Mouse (Mus musculus): ENCODE data around the gene Slc25a28.

Slc25a28 gene

GRCm38 (mm10) chr19:43675525-43676400 lies 1.1 kb upstream of the Slc25a28 start:
- no peak for DNase-seq

GRCm38 (mm10) chr19:43674316-43674689 lies 378 bp downstream of the Slc25a28 start:
- DNase-seq = no peak

GRCm38 (mm10) chr19:43673513-43674315 lies 967 bp downstream of the Slc25a28 start:
- DNase-seq = no peak

GRCm38 (mm10) chr19:43671054-43671453 lies 3.6 kb downstream of the Slc25a28 start:
- no peak for DNase-seq

- no peak for DNase-seq
Observed at GRCm38 (mm10) chr19:43669136-43669759, 5.4 kb downstream of the Slc25a28 start.

GRCm38 (mm10) chr19:43667430-43667809 lies 7.3 kb downstream of the Slc25a28 start:
- DNase-seq = no peak

GRCm38 (mm10) chr19:43666661-43667429 lies 7.8 kb downstream of the Slc25a28 start:
- DNase-seq = no peak

GRCm38 (mm10) chr19:43665441-43666048 lies 9.1 kb downstream of the Slc25a28 start:
- no peak for DNase-seq

GRCm38 (mm10) chr19:43663471-43663870 lies 11.2 kb downstream of the Slc25a28 start:
- DNase-seq = no peak

GRCm38 (mm10) chr19:43662176-43662967 lies 12.3 kb downstream of the Slc25a28 start:
- DNase-seq = no peak

GRCm38 (mm10) chr19:43660774-43661173 lies 13.9 kb downstream of the Slc25a28 start:
- no peak for DNase-seq

GRCm38 (mm10) chr19:43659632-43660031 lies 15.0 kb downstream of the Slc25a28 start:
- no peak for DNase-seq

GRCm38 (mm10) chr19:43655735-43656492 lies 18.8 kb downstream of the Slc25a28 start:
- peak; percentile 43 for DNase-seq

GRCm38 (mm10) chr19:43651241-43651785 lies 23.4 kb downstream of the Slc25a28 start:
- no peak for DNase-seq

- DNase-seq = no peak
Observed at GRCm38 (mm10) chr19:43648343-43648742, 26.3 kb downstream of the Slc25a28 start.

GRCm38 (mm10) chr19:43647261-43647660 lies 27.4 kb downstream of the Slc25a28 start:
- DNase-seq = no peak

GRCm38 (mm10) chr19:43646852-43647251 lies 27.8 kb downstream of the Slc25a28 start:
- DNase-seq = no peak

GRCm38 (mm10) chr19:43645508-43645907 lies 29.2 kb downstream of the Slc25a28 start:
- no peak for DNase-seq

GRCm38 (mm10) chr19:43642843-43643242 lies 31.8 kb downstream of the Slc25a28 start:
- DNase-seq = no peak

GRCm38 (mm10) chr19:43641833-43642232 lies 32.8 kb downstream of the Slc25a28 start:
- no peak for DNase-seq
